Mouse (Mus musculus): ENCODE data around the gene Gm20388.
"Not testable (repeated sequence)": the region's sequence is repeated elsewhere in the genome, so short reads cannot be mapped to it uniquely, and the experiment has no call there.

The Gm20388 gene

DNA sequence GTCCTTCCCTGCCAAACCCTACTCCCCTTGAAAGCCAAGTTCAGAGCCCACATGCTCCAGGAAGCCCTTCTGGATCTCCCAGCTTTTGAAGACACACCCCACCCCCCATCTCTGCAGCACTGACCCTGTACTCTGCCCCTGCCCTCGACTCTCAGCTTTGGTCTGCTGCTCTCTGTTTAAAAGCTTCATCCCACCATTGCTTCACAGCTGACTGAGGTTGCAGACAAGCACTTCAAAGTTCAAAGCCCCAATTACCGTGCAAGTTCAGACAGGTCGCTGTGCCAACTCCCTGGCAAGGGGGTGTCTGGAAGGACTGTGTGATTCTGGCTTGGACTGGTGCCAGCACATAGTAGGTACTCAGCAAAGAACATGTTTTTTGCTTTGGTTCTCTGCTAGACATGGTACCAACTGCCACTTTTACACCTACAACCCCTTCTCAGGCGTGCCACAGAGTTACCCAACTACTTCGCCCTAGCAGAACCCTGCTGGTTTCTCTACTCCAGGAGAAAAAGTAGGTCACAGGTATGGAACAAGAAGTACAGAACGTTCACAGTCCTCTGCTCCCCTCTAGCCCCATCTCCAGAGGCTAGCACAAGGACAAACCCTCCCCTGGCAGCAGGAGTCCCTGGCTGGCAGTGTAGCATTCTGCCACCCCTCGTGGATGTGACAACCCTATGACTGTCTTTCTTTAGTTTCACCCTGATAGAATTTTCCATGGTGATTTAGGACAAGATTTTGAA is 440.9 kb downstream of the Gm20388 start:
- no peak for DNase-seq (ENCODE audit: extremely low spot score, low read depth, low spot score)

DNA sequence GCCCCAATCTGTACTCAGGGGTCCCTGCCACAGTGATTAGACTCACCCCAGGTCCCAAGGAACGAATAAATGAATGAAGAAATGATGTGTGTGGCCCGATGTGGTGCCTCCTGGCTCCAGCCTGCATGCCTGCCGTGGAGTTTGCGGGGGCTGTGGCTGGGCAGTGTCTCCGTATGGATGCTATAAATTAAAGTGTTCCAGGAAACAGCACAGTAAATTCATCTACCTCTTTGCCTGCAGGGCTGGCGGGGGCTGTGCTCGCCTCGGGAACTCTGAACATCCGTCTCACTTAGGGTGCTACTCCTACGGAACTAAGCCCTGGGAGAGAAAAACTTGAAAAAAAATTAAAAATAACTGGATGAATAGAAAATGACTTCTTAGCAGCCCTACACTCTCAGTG is 441.5 kb downstream of the Gm20388 start:
- no peak for DNase-seq (ENCODE audit: extremely low spot score, low read depth, low spot score)

DNA sequence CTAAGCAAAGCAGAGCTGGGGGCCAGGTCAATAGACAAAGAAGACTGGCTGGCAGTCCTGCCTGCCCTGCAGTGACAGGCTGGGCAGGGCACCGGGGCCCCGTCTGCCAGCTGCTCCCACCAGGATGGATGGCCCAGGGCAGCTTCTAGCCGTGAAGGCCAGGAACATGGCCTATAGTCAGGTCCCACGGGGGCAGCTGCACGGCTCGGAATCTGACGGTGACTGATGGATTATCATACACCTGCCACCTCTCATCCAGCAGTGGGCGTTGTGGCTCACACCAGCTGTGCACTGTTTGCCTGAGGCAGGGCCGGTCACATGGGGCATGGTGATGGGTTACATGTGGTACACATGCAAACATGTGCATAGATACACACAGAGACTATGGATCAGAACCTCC is 445.4 kb downstream of the Gm20388 start:
- no peak for DNase-seq (ENCODE audit: extremely low spot score, low read depth, low spot score)

- DNase-seq (ENCODE audit: extremely low spot score, low read depth, low spot score): no peak
Observed at GRCm38 (mm10) chr8:120357504-120357903, 446.9 kb downstream of the Gm20388 start.

GRCm38 (mm10) chr8:120361301-120361700 is 450.7 kb downstream of the Gm20388 start:
- DNase-seq (ENCODE audit: extremely low spot score, low read depth, low spot score): no peak

DNA sequence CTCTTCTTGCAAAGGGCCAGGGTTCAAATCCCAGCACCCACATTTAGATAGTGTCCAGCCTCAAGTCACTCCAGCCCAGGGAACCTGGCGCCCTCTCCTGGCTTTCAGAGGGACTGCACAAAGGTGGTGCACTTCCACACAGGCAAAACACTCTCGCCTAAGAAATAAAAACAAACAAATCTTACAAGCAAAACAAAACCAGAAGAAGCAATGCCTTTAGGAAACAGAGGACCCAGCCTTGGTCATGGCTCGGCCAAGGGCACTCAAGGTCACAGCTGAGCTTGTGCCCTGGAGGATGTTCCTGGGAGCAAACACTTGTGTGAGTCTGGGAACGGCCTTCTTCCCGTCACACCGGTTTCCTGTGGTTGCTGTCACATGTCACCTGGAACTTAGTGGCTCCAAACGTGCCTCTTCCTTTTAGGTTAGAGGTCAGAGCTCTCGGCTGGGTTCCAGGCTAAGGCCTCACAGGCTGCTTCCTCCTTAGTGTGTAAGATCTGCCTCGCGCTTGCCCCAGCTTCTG is 453.0 kb downstream of the Gm20388 start:
- no peak for DNase-seq (ENCODE audit: extremely low spot score, low read depth, low spot score)

- DNase-seq (ENCODE audit: extremely low spot score, low read depth, low spot score): no peak
Observed at GRCm38 (mm10) chr8:120364093-120364725, 453.6 kb downstream of the Gm20388 start.

GRCm38 (mm10) chr8:120366840-120367239 is 456.2 kb downstream of the Gm20388 start:
- DNase-seq (ENCODE audit: extremely low spot score, low read depth, low spot score): no peak

- DNase-seq (ENCODE audit: extremely low spot score, low read depth, low spot score): not testable (repeated sequence)
Observed at GRCm38 (mm10) chr8:120368191-120368590, 457.6 kb downstream of the Gm20388 start.

GRCm38 (mm10) chr8:120368814-120369649 is 458.4 kb downstream of the Gm20388 start:
- no peak for DNase-seq (ENCODE audit: extremely low spot score, low read depth, low spot score)

DNA sequence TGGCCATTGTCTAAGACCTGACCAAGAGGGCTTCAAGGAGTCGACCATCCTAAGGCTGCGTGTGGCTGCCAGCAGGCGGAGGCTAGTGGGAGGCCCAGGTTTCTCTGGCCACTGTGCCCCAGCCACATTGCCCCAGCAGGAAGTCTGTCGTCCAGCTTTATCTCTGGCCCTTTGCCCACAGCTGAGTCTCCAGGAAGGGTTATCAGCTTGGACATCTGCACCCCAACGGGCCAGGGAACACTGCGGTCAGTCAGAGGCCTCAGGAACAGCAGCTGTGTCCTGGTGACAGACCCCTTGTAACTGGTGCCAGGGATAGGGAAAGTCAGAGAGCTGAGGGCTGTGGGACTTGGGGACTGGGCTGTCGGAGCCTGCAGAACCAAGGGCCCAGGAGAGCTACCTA is 459.3 kb downstream of the Gm20388 start:
- DNase-seq (ENCODE audit: extremely low spot score, low read depth, low spot score): no peak

DNA sequence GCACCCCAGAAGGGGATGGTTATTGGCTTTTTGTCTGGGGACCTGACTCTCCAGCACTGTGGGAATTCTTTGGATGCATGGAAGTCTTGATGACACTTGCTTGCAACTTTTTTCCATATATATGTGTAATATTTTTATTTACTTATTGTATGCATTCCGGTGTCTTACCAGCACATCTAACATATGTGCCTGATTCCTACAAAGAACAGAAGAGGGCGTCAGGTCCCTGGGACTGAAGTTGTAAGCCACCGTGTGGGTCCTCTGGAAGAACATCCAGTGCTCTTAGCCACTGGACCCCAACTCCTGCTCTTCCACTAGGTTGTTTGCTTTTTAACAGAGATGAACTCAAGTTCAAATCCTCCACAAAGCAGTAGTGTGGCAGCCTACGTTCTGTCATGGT is 459.8 kb downstream of the Gm20388 start:
- DNase-seq (ENCODE audit: extremely low spot score, low read depth, low spot score): no peak

DNA sequence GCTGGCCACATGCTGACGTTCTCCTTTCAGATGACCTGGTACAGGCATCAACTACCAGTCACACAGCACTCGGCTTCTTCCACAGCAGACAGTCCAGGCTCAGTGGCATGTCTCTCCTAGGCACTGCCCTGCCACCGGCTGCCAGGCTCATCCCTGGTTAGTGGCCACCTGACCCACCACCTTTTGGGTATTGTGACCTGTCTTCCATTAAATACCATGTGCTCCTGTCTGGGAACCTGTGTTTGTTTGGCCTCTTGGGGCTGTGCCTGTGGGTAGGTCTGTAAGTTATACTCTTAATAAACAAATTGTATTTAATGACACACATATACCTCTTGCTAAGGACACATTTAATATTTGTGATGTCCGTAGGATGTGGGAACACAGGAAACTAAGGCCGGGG is 460.5 kb downstream of the Gm20388 start:
- no peak for DNase-seq (ENCODE audit: extremely low spot score, low read depth, low spot score)

GRCm38 (mm10) chr8:120371725-120372457 is 461.2 kb downstream of the Gm20388 start:
- DNase-seq (ENCODE audit: extremely low spot score, low read depth, low spot score): no peak

- no peak for DNase-seq (ENCODE audit: extremely low spot score, low read depth, low spot score)
Observed at GRCm38 (mm10) chr8:120372684-120373083, 462.0 kb downstream of the Gm20388 start.

DNA sequence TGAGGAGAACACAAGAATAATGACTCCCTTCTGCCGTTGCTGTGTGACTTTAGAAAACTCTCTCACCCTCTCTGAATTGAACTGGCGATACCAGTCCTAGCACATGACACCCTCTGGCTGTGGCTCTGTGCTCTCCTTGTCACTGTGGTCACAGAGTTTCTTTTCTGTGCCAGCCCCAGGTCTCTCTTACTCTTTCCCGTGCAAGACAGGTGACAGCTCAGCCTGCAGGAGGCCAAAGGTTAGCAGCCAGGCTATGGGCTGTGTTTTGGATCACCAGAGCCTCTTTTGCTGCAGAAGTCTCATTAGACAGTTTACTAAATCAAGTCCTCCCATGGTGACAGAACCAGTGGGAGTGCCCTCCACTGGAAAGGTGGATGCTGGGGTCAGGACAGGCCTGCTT is 463.0 kb downstream of the Gm20388 start:
- DNase-seq (ENCODE audit: extremely low spot score, low read depth, low spot score): no peak

DNA sequence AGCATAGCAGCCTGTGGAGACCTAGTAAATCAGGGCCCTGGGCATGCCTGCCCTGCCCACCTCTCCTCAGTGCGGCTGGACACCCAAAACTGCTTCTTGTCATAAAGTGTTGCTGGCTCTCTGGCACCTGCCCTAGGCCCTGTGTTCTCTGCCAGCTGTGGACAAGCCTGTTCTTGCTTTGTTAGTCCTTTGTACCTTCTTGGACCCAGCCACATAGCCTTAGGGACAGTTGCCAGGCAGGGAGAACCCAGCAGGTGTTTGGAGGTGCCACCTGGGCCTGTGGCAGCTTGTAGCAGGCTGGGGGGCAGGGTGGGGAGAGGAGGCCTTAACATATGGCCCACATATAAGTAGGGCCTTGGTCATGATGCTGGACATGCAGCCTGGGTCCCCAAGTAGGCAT is 463.4 kb downstream of the Gm20388 start:
- DNase-seq (ENCODE audit: extremely low spot score, low read depth, low spot score): no peak

DNA sequence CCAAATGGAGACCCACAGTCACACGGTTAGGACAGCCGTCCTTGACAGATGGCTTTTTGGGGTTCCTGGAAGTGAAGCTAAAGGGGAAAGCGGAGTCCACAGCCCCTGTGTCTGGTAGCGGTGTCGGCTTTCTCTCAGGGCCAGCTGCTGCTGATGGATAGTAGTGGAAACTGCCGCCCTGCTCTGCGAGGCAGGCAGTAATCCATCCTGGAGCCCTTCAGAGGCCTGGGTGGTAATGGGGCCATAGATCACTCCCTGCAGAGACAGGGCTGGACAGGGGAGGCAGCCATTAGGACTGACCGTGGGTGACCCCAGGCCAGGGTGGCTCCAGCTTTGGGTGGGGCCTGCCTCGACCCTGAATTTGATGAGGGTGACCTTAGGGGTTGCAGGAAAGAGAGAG is 463.9 kb downstream of the Gm20388 start:
- DNase-seq (ENCODE audit: extremely low spot score, low read depth, low spot score): no peak

GRCm38 (mm10) chr8:120375170-120375569 is 464.5 kb downstream of the Gm20388 start:
- no peak for DNase-seq (ENCODE audit: extremely low spot score, low read depth, low spot score)

- DNase-seq (ENCODE audit: extremely low spot score, low read depth, low spot score): no peak
Observed at GRCm38 (mm10) chr8:120376215-120376614, 465.6 kb downstream of the Gm20388 start.
